Mouse (Mus musculus) brain, embryonic 14.5 days (tissue): ENCODE data around the gene Psmc4.

Source experiments
- CTCF ChIP-seq: fragments of 200-500 bp; IDR thresholded peaks from 2 replicates; pipeline ENCODE4 v1.5.1; 2012; ENCODE audit warnings: inconsistent platforms, mild to moderate bottlenecking, moderate library complexity, borderline replicate concordance; ENCODE audit not compliant: insufficient read depth, insufficient read length; ENCODE audit errors: extremely low read depth
- POLR2A ChIP-seq: fragments of 200-500 bp; IDR thresholded peaks from 2 replicates; pipeline ENCODE4 v1.6.1; 2012; ENCODE audit warnings: mild to moderate bottlenecking, inconsistent platforms, borderline replicate concordance; ENCODE audit not compliant: poor library complexity, insufficient read depth, insufficient read length, severe bottlenecking; ENCODE audit errors: extremely low read depth

- TF ChIP-seq CTCF (no peak), POLR2A (no peak)
Observed at GRCm38 (mm10) chr7:28084215-28084614, 34.3 kb upstream of the Psmc4 start.
